Mouse (Mus musculus): Measurements from ENCODE around the gene Tmem131l. TPM values are rescaled to one million over a fixed set of nuclear protein-coding genes. Genes with fewer than 3 reads are reported as not detected.

The Tmem131l gene
- polyA plus RNA-seq, 1 experiment: 8.4 TPM

- H3K27ac ChIP-seq (replicated peaks; ENCODE audit: low read depth, low read length): no peak overlapping the region
- H3K4me3 ChIP-seq (ENCODE audit: insufficient read depth, low read depth, low read length): no peak overlapping the region
- no peaks in the 10 kb centered on the region; the same call in 1 of the 2 replicates for H3K4me1 ChIP-seq (ENCODE audit: control insufficient read depth, insufficient read depth, insufficient read length, low read length)
These were observed 54.5 kb downstream of the Tmem131l start for GRCm38 (mm10) chr3:83985426-83985825.

DNA sequence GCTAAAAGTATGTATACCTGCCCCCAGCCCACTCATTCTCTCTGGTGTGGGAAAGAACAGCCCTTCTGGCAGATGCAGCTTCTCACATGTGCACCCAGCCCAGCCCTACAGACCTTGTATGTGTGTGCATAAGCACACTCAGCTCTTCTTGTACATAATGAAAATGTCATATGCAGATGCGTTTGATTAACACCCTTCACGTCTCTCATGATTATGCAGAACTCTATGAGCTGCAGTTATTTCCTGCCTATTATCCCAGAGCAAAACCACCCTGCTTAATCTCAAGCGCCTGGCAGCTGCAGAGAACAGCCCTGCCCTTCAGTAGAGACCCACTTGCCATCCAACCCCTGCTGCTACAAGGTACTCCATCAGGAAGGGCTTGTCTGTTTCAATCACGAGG is 55.6 kb downstream of the Tmem131l start:
- Histone ChIP-seq H3K4me1 (ENCODE audit: control insufficient read depth, insufficient read depth, insufficient read length, low read length) (peaks cover 4% of the 10 kb centered on the region), H3K27ac (replicated peaks; ENCODE audit: low read depth, low read length) (no peak overlapping the region), H3K4me3 (ENCODE audit: insufficient read depth, low read depth, low read length) (no peak overlapping the region)

DNA sequence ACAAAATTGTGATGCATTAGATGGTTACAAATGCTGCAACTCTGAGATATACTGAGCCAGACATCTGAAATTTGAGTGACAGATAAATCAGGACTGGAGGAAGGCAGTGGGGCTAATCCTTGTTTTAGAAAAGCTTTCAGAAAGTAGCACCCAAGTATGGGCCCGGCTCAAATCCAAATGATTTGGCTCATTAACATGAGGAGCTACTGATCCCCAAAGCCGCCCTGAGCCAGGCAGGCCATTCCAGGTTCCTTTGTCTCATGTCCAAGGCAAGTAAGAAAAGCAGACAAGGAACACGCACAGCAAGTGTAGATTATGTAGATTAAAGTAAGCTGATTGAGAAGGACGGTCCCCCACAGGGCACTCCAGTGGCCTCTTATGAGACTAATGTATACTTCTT is 57.2 kb downstream of the Tmem131l start:
- Histone ChIP-seq H3K4me3 (ENCODE audit: insufficient read depth, low read depth, low read length) (no peak overlapping the region), H3K27ac (replicated peaks; ENCODE audit: low read depth, low read length) (no peak overlapping the region), H3K4me1 (ENCODE audit: control insufficient read depth, insufficient read depth, insufficient read length, low read length) (peaks cover 4% of the 10 kb centered on the region)

DNA sequence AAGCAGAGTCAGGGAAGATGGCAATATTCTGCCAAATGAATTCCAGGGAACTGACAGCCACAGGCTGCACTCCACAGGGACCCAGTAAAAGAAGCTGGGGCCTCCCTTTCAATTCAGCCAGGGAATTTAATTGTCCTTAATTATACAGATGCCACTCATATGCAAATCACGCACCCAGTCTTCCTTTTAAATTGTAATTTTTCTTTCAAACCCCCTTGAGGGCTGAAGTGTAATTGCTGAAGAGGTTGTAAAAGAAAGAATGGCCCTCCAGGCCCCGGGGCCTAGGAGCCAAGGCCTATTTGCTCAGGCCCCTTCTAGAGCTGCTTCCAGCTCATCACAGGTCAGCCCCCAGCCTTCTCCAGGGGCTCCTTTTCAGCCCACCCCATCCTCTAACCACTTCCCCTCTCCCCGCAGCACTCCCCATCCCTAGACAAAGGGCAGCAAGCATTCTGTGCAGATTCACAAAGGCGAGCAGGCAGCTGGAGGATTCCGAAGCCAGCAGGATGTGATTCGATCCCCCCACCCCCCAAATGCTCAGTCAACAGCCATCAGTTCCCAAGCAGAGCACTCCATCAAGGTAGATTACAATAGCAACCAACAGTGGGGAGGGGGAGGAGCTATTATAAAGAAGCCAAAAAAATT is 59.6 kb downstream of the Tmem131l start:
- Histone ChIP-seq H3K4me1 (ENCODE audit: control insufficient read depth, insufficient read depth, insufficient read length, low read length) (peaks cover 8% of the 10 kb centered on the region), H3K4me3 (ENCODE audit: insufficient read depth, low read depth, low read length) (no peak overlapping the region), H3K27ac (replicated peaks; ENCODE audit: low read depth, low read length) (no peak overlapping the region)

GRCm38 (mm10) chr3:83978497-83979410 is 61.2 kb downstream of the Tmem131l start:
- Histone ChIP-seq H3K27ac (replicated peaks; ENCODE audit: low read depth, low read length) (peak overlapping the region; percentile 96), H3K4me1 (ENCODE audit: control insufficient read depth, insufficient read depth, insufficient read length, low read length) (peaks cover 8% of the 10 kb centered on the region), H3K4me3 (ENCODE audit: insufficient read depth, low read depth, low read length) (no peak overlapping the region)

DNA sequence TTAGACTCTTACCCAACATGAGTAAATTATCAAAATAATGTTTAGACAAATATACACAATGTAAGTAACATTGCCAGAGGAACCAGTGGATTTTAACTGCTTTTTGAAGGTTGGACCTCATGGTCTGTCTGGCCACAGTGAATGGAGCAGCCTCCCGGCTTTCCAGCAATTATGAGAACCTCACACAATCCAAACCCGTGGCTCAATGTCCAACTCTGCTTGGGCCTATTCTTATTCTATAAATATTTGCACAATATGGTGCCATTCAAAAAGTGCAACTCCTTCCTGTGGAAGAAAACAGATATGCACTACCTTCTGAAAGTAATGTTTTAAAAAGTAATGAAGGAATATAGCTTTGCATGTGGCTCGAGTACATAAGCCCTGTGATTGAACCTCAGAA is 62.2 kb downstream of the Tmem131l start:
- Histone ChIP-seq H3K4me1 (ENCODE audit: control insufficient read depth, insufficient read depth, insufficient read length, low read length) (peaks cover 8% of the 10 kb centered on the region), H3K4me3 (ENCODE audit: insufficient read depth, low read depth, low read length) (no peak overlapping the region), H3K27ac (replicated peaks; ENCODE audit: low read depth, low read length) (peak overlapping the region; percentile 60; the same call in 1 of the 2 replicates)

DNA sequence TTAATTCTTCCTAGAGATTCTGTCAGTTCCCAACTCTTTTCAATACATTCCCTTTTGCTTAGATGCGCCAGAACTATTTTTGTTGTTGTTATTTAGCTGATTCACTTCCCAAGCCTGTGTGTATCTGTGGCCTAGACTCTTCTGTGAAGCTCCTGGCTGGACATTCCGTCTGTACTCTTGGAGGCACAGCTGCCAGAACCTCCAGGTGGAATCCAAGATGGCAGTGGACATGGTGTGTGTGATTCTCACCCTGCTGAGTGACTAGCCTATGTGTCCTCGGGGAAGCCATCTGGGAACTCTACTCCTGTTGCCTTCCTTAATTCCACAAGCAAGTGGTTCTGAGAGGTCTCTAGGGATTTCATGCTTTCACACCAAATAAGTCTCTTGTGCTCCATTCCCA is 63.8 kb downstream of the Tmem131l start:
- H3K27ac ChIP-seq (replicated peaks; ENCODE audit: low read depth, low read length): peak overlapping the region; percentile 62
- peaks cover 8% of the 10 kb centered on the region for H3K4me1 ChIP-seq (ENCODE audit: control insufficient read depth, insufficient read depth, insufficient read length, low read length)
- no peak overlapping the region for H3K4me3 ChIP-seq (ENCODE audit: insufficient read depth, low read depth, low read length)

- peaks cover 6% of the 10 kb centered on the region; the same call in 1 of the 2 replicates for H3K4me1 ChIP-seq (ENCODE audit: control insufficient read depth, insufficient read depth, insufficient read length, low read length)
- H3K4me3 ChIP-seq (ENCODE audit: insufficient read depth, low read depth, low read length): no peak overlapping the region
- H3K27ac ChIP-seq (replicated peaks; ENCODE audit: low read depth, low read length): no peak overlapping the region
These were observed 66.6 kb downstream of the Tmem131l start for GRCm38 (mm10) chr3:83973339-83973738.

DNA sequence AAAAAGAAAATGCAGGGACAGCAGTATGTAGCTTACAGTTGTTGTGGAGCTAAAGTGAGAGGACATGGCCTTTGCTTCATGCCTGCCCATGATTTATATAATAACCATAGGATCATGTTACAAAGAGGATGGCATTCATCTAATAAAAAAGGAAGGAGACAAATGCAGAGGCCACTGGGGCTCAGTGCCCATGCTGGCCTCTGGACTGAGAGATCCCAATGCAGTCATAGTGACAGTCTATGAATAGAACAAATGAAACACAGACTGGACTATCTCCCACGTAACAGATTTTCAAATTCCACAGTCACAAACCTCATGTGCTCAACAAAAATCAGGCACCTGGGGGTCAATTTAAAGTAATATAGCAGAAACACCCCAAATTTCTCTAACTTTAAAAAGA is 69.3 kb downstream of the Tmem131l start:
- H3K4me3 ChIP-seq (ENCODE audit: insufficient read depth, low read depth, low read length): no peak overlapping the region
- H3K27ac ChIP-seq (replicated peaks; ENCODE audit: low read depth, low read length): peak overlapping the region; percentile 20; the same call in 1 of the 2 replicates
- peaks cover 2% of the 10 kb centered on the region; the same call in 1 of the 2 replicates for H3K4me1 ChIP-seq (ENCODE audit: control insufficient read depth, insufficient read depth, insufficient read length, low read length)

DNA sequence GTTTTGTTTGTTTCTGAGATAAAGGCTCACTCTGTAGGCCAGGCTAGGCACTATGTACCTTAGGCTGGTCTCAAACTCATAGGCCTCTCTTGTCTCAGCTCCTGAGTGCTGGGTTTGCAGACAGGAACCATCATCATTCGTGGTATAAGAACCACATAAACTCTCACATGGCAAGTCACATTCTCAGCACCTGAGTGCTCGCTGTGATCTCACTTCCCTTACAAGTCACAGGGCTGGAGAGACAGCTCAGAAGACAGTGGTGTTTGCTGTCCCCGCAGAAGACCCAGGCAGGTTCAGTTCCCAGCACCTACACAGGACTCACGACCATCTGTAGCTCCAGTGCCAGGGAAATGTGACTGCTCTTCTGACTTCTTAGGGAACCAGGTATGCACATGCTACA is 70.9 kb downstream of the Tmem131l start:
- H3K27ac ChIP-seq (replicated peaks; ENCODE audit: low read depth, low read length): no peak overlapping the region
- peaks cover 2% of the 10 kb centered on the region; the same call in 1 of the 2 replicates for H3K4me1 ChIP-seq (ENCODE audit: control insufficient read depth, insufficient read depth, insufficient read length, low read length)
- no peak overlapping the region for H3K4me3 ChIP-seq (ENCODE audit: insufficient read depth, low read depth, low read length)

DNA sequence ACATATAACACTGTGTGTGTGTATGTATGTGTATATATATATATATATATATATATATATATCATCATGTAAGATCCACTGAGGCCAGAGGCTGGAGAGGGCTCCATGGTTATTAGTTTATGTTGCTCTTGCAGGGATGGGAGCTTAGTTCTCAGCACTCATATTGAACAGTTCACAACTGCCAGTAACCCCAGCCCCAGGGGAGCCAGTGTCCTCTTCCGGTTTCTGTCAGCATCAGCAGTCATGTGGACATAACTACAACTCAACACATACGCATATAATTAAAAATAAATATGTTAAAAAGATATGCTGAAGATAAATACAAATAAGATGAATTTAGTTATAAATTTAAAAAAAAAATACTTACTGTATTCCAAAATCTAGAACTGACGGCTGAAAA is 72.2 kb downstream of the Tmem131l start:
- Histone ChIP-seq H3K4me1 (ENCODE audit: control insufficient read depth, insufficient read depth, insufficient read length, low read length) (peaks cover 2% of the 10 kb centered on the region; the same call in 1 of the 2 replicates), H3K4me3 (ENCODE audit: insufficient read depth, low read depth, low read length) (no peak overlapping the region), H3K27ac (replicated peaks; ENCODE audit: low read depth, low read length) (no peak overlapping the region)

GRCm38 (mm10) chr3:83965333-83965732 is 74.6 kb downstream of the Tmem131l start:
- Histone ChIP-seq H3K27ac (replicated peaks; ENCODE audit: low read depth, low read length) (no peak overlapping the region), H3K4me3 (ENCODE audit: insufficient read depth, low read depth, low read length) (no peak overlapping the region), H3K4me1 (ENCODE audit: control insufficient read depth, insufficient read depth, insufficient read length, low read length) (peaks cover 1% of the 10 kb centered on the region; the same call in 1 of the 2 replicates)

- H3K4me3 ChIP-seq (ENCODE audit: insufficient read depth, low read depth, low read length): no peak overlapping the region
- H3K27ac ChIP-seq (replicated peaks; ENCODE audit: low read depth, low read length): no peak overlapping the region
- no peaks in the 10 kb centered on the region for H3K4me1 ChIP-seq (ENCODE audit: control insufficient read depth, insufficient read depth, insufficient read length, low read length)
These were observed 76.3 kb downstream of the Tmem131l start for GRCm38 (mm10) chr3:83963705-83964104.

GRCm38 (mm10) chr3:83962571-83962970 is 77.4 kb downstream of the Tmem131l start:
- Histone ChIP-seq H3K27ac (replicated peaks; ENCODE audit: low read depth, low read length) (no peak overlapping the region), H3K4me1 (ENCODE audit: control insufficient read depth, insufficient read depth, insufficient read length, low read length) (no peaks in the 10 kb centered on the region), H3K4me3 (ENCODE audit: insufficient read depth, low read depth, low read length) (no peak overlapping the region)

- no peaks in the 10 kb centered on the region for H3K4me1 ChIP-seq (ENCODE audit: control insufficient read depth, insufficient read depth, insufficient read length, low read length)
- no peak overlapping the region for H3K4me3 ChIP-seq (ENCODE audit: insufficient read depth, low read depth, low read length)
- H3K27ac ChIP-seq (replicated peaks; ENCODE audit: low read depth, low read length): no peak overlapping the region
These were observed 77.9 kb downstream of the Tmem131l start for GRCm38 (mm10) chr3:83962076-83962475.
